Mouse (Mus musculus) gastrocnemius, adult 8-10 months (tissue): ENCODE data around the gene Ntrk1. TPM values are rescaled to one million over a fixed set of nuclear protein-coding genes. Genes with fewer than 3 reads are reported as not detected.
A peak's percentile ranks its signal among the peaks of the same experiment; 100 is the strongest.
"Not testable (repeated sequence)": the region's sequence is repeated elsewhere in the genome, so short reads cannot be mapped to it uniquely, and the experiment has no call there.

Experiments used
- DNase-seq, 2 experiments: peaks; one replicate each; pipeline ENCODE4 v3.0.0; 2022; ENCODE audit warnings: low spot score in 2 of 2
- total RNA-seq, 4 experiments: library from RNA; stranded (reverse); gene quantifications; 2 replicates each; pipeline ENCODE4 v1.2.4; 2022

The Ntrk1 gene
- total RNA-seq, result not detected

DNA sequence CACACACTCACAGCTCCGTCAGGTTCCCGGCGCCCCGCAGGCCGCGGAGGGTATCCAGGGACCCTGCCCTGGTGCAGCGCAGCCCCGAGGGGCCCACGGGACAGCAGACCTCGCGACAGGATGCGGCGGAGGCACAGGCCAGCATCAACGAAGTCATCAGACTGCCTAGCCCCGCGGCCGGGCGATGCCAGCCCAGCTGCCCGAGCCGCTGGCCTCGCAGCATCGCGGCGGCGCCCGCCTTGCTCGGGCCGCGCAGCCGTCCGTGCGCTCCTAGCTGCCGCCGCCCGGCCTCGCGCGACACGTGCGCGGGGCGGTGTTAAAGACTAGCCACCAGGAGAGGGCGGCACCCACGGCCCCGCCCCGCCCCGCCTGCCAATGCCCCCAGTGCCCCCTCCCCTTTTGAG, at the start of gene Ntrk1:
Ntrk1 (minus strand) TSS at position 241 of the 404 bp plus-strand sequence.
- no peak for DNase-seq

- DNase-seq, result no peak
Measured at GRCm38 (mm10) chr3:87840858-87841257, 45.9 kb upstream of the Ntrk1 start.

DNA sequence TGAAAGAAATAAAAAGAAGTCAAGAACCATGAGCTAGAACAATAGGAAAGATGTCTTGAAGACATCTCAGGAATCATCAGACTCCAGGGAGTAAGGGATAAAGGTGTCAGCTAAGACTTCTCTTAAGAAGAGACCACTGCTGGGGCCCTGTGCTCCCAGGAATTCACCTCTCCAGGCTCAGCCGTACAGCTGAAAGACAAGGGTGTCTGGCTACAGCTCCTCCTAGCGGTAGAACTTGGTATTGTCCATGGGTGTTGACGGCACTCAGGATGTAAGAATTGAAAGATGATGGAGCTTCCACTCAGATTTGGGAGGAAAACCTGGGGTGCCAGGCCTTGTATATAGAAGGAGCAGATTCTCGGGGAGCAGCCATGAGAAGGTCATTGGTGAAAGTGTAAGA, 43.7 kb upstream of the Ntrk1 start:
- peak; percentile 36 for DNase-seq

DNA sequence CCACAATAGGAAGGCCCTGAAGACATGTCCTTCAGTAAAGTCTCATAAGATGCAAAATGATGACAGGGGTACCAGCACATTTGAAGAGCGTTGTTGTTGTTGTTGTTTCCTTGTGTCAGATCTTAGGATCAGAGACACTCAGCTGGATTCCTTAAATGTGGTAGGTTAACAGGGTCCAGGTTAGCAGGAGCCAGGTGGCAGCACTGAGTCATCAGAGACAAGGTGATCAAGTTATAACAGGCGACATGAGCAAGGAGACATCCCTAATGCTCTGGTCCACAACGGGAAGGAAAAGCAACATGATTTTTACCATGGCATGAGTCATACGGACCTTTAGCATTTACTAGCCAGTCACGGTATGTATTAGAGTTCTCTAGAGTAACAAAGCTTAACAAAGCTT, 38.5 kb upstream of the Ntrk1 start:
- DNase-seq, result no peak

GRCm38 (mm10) chr3:87832109-87832859, 37.3 kb upstream of the Ntrk1 start:
- DNase-seq, result no peak

DNA sequence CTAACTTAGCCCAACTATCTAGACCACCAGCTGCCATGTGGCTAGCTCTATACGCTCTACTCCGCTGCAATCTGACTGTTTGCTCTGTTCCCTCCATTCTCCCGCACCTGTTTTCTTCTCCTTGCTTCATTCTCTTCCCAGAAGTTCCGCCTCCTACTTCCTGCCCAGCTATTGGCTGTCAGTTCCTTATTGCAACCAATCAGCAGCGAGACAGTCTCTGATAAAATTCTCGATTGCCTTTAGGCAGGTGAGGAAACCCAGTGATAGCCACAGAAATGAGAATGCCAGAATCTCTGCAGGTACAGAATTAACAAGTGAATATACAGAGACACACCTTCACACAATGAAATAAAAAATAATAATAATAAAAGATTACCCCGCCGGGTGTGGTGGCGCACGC, 34.1 kb upstream of the Ntrk1 start:
- DNase-seq, result no peak

GRCm38 (mm10) chr3:87828435-87828834, 33.5 kb upstream of the Ntrk1 start:
- no peak for DNase-seq

DNA sequence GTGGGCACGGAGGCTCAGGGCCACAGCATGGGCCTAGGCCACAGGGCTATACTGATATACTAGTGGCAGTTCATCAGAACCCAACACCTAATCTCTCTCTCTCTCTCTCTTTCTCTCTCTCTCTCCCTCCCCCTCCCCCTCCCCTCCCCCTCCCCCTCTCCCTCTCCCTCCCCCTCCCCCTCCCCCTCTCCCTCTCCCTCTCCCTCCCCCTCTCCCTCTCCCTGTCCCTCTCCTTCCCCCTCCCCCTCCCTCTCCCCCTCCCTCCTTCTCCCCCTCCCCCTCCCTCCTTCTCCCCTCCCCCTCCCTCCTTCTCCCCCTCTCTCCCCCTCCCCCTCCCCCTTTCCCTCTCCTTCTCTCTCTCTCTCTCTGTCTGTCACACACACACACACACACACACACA, 29.2 kb upstream of the Ntrk1 start, which contains the start of gene Pear1:
Pear1 (minus strand) TSS at position 101 of the 400 bp plus-strand sequence.
- not testable (repeated sequence) for DNase-seq

DNA sequence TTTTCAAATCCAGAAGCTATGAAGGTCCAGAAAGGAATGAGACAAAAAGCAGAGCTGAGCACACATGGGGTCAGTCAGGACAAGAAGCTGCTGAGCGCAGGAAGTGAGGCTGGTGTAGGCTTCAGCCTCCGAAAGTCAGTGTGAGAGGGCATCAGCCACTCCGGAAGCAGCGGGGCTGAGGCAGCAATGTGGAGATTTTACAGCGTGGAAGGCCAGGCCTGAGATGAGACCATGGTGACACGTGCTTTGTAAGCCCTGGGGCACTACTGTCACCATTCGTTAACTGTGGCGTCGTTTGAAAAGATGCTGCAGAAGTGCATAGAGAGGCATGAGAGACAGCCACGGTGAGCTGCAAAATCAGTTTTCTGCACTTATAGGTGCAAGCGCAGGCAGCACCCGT, 23.3 kb upstream of the Ntrk1 start:
- no peak for DNase-seq

DNA sequence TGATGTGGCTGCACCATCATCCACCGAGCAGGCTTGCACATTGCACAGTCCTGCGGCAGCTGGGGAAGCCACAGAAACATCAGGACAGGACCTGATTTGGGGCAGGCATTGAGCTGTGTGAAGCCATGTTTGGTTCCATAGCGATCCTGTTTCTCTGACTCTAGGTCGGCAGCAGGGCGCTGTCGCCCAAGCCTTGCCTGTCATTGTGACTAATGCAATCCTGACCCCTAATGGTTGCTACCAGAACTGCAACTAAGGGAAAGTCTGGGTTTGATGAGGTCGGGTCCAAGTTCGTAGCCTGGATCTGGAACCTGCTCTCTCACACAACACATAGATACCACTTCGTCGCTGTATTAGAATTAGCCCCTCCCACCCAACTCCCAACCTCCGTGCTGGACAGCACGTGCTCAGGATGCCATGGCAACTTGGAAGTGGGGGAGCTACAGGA, 21.7 kb upstream of the Ntrk1 start:
- peak; percentile 40 to 52 for DNase-seq

DNA sequence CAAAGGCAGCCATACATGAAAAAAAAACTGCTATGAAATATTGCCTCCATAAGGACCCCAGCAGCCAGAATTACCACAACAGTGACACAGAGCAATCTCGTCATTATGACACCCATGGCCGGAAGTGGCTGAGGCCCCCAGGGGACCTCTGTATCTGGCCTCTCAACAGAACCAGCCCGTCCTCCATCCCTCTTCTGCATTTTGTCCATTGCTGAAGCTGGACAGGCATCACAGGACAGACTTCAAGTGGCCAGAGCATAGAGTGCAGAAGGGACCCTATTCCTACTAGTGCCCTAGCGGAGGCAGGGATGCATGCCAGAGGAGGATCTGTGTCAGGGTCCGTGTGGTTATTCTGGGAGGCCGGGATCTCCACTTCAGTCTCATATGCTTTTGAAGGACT, 21.2 kb upstream of the Ntrk1 start:
- no peak for DNase-seq

- no peak for DNase-seq
Measured at GRCm38 (mm10) chr3:87812873-87813272, 17.9 kb upstream of the Ntrk1 start.

GRCm38 (mm10) chr3:87812413-87812812, 17.5 kb upstream of the Ntrk1 start:
- no peak for DNase-seq

- DNase-seq, result no peak
Measured at GRCm38 (mm10) chr3:87811297-87811696, 16.3 kb upstream of the Ntrk1 start.

DNA sequence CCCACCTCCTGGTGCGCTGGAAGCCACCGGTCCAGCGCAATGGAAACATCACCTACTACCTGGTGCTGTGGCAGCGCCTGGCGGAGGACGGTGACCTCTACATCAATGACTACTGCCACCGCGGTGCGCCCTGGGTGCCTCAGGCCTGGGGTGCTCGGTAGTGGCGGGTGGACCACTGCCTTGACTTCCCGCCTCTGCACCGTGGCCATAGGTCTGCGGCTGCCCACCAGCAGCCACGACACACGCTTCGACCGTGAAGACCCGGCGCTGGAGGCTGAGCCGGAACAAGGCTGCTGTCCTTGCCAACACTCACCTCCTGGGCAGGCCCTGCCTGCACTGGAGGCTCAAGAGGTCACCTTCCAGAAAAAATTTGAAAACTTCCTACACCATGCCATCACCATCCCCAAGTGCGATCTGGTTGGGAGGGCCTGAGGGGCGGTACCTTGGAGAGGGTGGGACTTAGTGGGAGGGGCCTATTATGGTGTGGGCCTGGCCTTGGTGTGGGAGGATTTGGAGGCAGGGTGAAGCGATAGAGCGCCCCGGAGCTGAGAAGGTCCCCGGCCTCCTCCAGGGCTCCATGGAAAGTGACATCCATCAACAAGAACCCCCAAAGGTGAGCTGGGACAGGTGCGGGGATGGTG, 14.5 kb upstream of the Ntrk1 start:
- no peak for DNase-seq

DNA sequence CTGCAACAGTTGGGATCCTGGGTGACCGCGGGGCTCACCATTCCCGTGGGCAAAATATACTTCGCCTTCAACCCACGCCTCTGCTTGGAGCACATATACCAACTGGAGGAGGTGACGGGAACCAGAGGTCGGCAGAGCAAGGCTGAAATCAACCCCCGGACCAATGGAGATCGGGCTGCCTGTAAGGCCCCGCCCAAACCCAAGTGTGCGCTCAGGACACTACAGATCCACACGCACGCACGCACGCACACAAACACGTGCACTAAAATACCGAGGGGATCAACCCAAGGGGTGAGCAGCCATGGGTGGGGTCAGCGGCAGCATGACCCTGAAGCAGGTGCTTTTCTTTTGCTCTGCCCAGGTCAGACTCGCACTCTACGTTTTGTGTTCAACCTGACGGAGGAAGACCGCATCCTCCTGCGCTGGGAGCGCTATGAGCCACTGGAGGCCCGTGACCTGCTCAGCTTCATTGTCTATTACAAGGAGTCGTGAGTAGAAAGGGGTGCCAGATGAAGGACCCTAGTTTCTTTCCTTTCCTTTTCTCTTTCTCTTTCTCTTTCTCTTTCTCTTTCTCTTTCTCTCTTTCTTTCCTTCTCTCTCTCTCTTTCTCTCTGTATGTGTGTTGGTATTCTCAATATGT, 9.2 kb upstream of the Ntrk1 start:
- no peak for DNase-seq

GRCm38 (mm10) chr3:87801681-87802080, 6.7 kb upstream of the Ntrk1 start:
- no peak for DNase-seq

DNA sequence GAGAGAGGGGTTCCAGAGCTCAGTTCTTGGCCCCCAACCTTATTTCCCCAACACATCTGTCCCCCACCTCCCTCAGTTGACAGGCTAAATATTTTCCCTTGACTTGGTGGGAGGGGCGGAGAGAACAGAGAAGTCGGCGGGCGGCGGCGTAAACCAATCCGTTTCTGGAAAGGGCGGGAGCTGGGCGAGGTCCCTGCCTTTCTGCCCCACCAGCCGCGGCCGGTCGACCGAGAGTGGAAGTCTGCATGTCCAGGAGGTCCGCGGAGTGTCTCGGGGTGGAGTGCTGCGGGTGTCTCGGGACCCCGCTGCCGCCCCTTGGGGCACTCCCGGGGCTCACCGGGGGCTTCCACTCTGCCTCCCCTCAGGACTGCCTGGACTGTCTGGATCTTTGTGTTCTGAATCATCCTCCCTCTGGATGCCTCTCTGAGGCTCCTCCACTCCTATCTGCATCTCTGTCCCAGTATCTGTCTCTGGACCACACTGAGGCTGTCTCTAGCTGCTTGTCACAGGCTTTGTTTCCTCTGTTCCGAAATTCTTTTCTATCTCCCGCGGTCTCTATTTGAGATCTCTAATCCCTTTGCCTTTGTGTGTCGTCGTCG, 1.9 kb upstream of the Ntrk1 start, which contains the start of gene Insrr:
Insrr (plus strand) TSS at position 216 of the 599 bp plus-strand sequence.
- DNase-seq, result no peak

GRCm38 (mm10) chr3:87795336-87796277, 645 bp upstream of the Ntrk1 start:
- peak; percentile 17 to 30 for DNase-seq

DNA sequence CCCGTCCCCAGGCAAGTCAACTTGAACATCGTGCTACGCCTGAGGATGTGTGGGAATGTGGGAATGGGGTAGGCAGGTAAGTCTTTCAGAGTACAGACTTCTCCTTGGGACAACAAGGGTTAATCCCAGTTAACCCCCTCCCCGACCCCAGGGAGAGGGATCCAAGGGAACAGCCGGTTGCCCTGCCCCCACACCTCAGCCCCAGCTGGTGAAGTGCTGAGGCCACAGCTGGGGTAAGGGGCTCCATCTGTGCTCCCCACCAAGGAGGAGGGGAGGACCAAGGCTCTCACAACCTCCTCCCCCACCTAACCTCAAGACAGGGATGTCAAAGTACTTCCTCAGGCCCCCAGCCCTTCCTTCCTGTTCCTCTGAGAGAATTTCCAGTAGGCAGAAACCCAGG, 5.2 kb downstream of the Ntrk1 start:
- DNase-seq, result no peak

- no peak for DNase-seq
Measured at GRCm38 (mm10) chr3:87789248-87789647, 5.7 kb downstream of the Ntrk1 start.
